Mouse (Mus musculus) right cerebral cortex, adult 2 months (tissue): ENCODE data around the gene Arnt.

ENCODE experiments used
- DNase-seq, 2 experiments: peaks; one replicate each; pipeline ENCODE4 v3.0.0; 2021 to 2022; ENCODE audit warnings: low spot score in 2 of 2

Arnt gene

GRCm38 (mm10) chr3:95456367-95456766 is 22.2 kb downstream of the Arnt start:
- DNase-seq: no peak

GRCm38 (mm10) chr3:95457758-95458157 is 23.6 kb downstream of the Arnt start:
- no peak for DNase-seq

- DNase-seq: no peak
These were observed 25.2 kb downstream of the Arnt start for GRCm38 (mm10) chr3:95459381-95459780.

GRCm38 (mm10) chr3:95463852-95464251 is 29.7 kb downstream of the Arnt start:
- no peak for DNase-seq

GRCm38 (mm10) chr3:95478966-95479365 is 44.8 kb downstream of the Arnt start:
- DNase-seq: no peak

- DNase-seq: no peak
These were observed 52.2 kb downstream of the Arnt start for GRCm38 (mm10) chr3:95486421-95486820.

- no peak for DNase-seq
These were observed 54.5 kb downstream of the Arnt start for GRCm38 (mm10) chr3:95488679-95489078.

GRCm38 (mm10) chr3:95490238-95490637 is 56.0 kb downstream of the Arnt start:
- DNase-seq: no peak

GRCm38 (mm10) chr3:95494342-95494741 is 60.2 kb downstream of the Arnt start:
- DNase-seq: peak; percentile 50 to 57

GRCm38 (mm10) chr3:95498229-95498628 is 64.0 kb downstream of the Arnt start:
- DNase-seq: no peak

GRCm38 (mm10) chr3:95499024-95499423 is 64.8 kb downstream of the Arnt start, which contains the start of gene Ctsk:
Ctsk (plus strand) TSS chr3:95499256.
- DNase-seq: no peak

- peak; percentile 36 to 40 for DNase-seq
These were observed 65.4 kb downstream of the Arnt start for GRCm38 (mm10) chr3:95499496-95500140.

- DNase-seq: no peak
These were observed 68.1 kb downstream of the Arnt start for GRCm38 (mm10) chr3:95502312-95502711.

- DNase-seq: no peak
These were observed 75.2 kb downstream of the Arnt start for GRCm38 (mm10) chr3:95509348-95509747.

GRCm38 (mm10) chr3:95511611-95512180 is 77.5 kb downstream of the Arnt start:
- DNase-seq: no peak

GRCm38 (mm10) chr3:95516614-95517041 is 82.4 kb downstream of the Arnt start:
- no peak for DNase-seq

- DNase-seq: peak; percentile 82 to 83
These were observed 83.3 kb downstream of the Arnt start for GRCm38 (mm10) chr3:95517493-95517898.

GRCm38 (mm10) chr3:95518891-95519290 is 84.7 kb downstream of the Arnt start:
- DNase-seq: no peak

GRCm38 (mm10) chr3:95519315-95519714 is 85.1 kb downstream of the Arnt start:
- DNase-seq: no peak

- no peak for DNase-seq
These were observed 85.9 kb downstream of the Arnt start for GRCm38 (mm10) chr3:95520100-95520499.

- no peak for DNase-seq
These were observed 87.0 kb downstream of the Arnt start for GRCm38 (mm10) chr3:95521168-95521567.

GRCm38 (mm10) chr3:95523662-95524061 is 89.5 kb downstream of the Arnt start:
- DNase-seq: no peak

GRCm38 (mm10) chr3:95524673-95525072 is 90.5 kb downstream of the Arnt start:
- no peak for DNase-seq

GRCm38 (mm10) chr3:95526111-95526510 is 91.9 kb downstream of the Arnt start:
- DNase-seq: no peak
